Mouse (Mus musculus) MEL (cell line): ENCODE results near the gene Thoc3.

Experiments
- CTCF ChIP-seq, 3 experiments: IDR thresholded peaks in 2 of 3; conservative IDR thresholded peaks in 1 of 3; 2 replicates each; pipeline ENCODE4 v1.5.1; 2011 to 2012; ENCODE audit warnings: low read length in 3 of 3, low read depth in 2 of 3, mild to moderate bottlenecking in 2 of 3, improper control_type of control experiment in 1 of 3, inconsistent platforms in 1 of 3, mixed read lengths in 1 of 3, moderate library complexity in 1 of 3; ENCODE audit not compliant: control insufficient read depth in 1 of 3, insufficient read depth in 1 of 3, poor library complexity in 1 of 3, severe bottlenecking in 1 of 3
- HCFC1 ChIP-seq: IDR thresholded peaks from 2 replicates; pipeline ENCODE4 v1.6.1; 2012; ENCODE audit warnings: low read depth, mild to moderate bottlenecking, inconsistent platforms, low read length, improper control_type of control experiment, moderate library complexity
- RCOR1 ChIP-seq: IDR thresholded peaks from 2 replicates; pipeline ENCODE4 v1.6.1; 2012; ENCODE audit warnings: low read depth, mild to moderate bottlenecking, inconsistent platforms, low read length, improper control_type of control experiment
- TAL1 ChIP-seq: IDR thresholded peaks from 2 replicates; pipeline ENCODE4 v1.6.1; 2012; ENCODE audit warnings: mild to moderate bottlenecking, inconsistent platforms, low read length, moderate library complexity, mixed read lengths
- ZMIZ1 ChIP-seq: IDR thresholded peaks from 2 replicates; pipeline ENCODE4 v1.6.1; 2012; ENCODE audit warnings: low read depth, mild to moderate bottlenecking, inconsistent platforms, low read length, improper control_type of control experiment, moderate library complexity

- TF ChIP-seq TAL1, result no peak
- TF ChIP-seq CTCF (IDR thresholded peaks at IDR 0.05 in 2 of 3, conservative IDR thresholded peaks at IDR 0.05 in 1 of 3; ENCODE audit: control insufficient read depth in 1 of 3, insufficient read depth in 1 of 3, low read depth in 2 of 3, low read length in 3 of 3, poor library complexity in 1 of 3, severe bottlenecking in 1 of 3), result no peak
- TF ChIP-seq HCFC1, result no peak
- TF ChIP-seq ZMIZ1, result no peak
- no peak for TF ChIP-seq RCOR1
Measured at GRCm38 (mm10) chr13:54425269-54425668, 43.4 kb downstream of the Thoc3 start.
